In the genomic region with DNA sequence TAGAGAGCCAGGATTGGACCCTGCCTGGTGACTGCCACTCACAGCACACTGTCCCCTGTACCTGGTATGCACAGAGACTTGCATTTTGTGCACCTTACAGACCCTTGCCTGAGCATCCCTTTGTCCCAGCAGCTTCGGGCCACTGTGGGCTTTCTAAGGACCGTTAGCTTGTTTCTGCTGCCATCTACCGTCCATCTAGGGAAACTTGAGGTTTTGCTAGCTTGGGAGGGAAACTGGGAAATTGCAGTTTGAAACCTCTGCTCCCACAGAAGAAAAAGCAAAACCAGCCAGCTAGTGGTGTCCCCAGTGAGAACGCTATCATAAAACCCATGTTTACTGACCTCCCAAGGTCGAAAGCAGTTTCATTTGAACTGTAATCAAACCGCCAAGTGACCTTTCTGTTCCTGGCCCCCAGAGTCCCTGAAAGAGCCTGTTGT, we compare ENCODE assay signal across 8 mouse cellular contexts.
DNase-seq lines count a peak whose midpoint lies in the region; ATAC-seq lines count a peak whose summit lies in the region.

No protein-coding gene starts in this region.

- H3K9ac ChIP-seq in embryonic facial prominence, embryonic 13.5 days = no peak overlapping the region
- no peak overlapping the region for H3K9ac ChIP-seq in lung, embryonic 16.5 days (ENCODE audit: low read length)

- peak; percentile 68 for DNase-seq in ES-CJ7 (ENCODE audit: low read depth, low spot score)
- peak; percentile 47 to 61 for DNase-seq in adrenal gland, postnatal 36 days
- peak; percentile 29 for DNase-seq in large intestine, adult 2 months (ENCODE audit: low read depth, low spot score)
- peak; percentile 93 for DNase-seq in retina, embryonic 14.5 days (ENCODE audit: low spot score)

- no peak overlapping the region for H3K4me2 ChIP-seq in embryonic facial prominence, embryonic 13.5 days
- no peak overlapping the region for H3K4me2 ChIP-seq in lung, embryonic 16.5 days (ENCODE audit: low read depth, low read length)

- peak; percentile 54; the same call in 1 of the 2 replicates for ATAC-seq in embryonic facial prominence, embryonic 13.5 days (ENCODE audit: insufficient number of reproducible peaks, insufficient read depth, low FRiP score, low TSS enrichment, low read depth)
- peak; percentile 53 to 73; a peak in 3 of 4 replicates for ATAC-seq in hematopoietic stem cell, adult 5-6 weeks (replicated peaks in 1 of 2; ENCODE audit: insufficient read depth in 1 of 2, low FRiP score in 2 of 2, low TSS enrichment in 1 of 2, low read depth in 1 of 2, poor library complexity in 2 of 2, severe bottlenecking in 2 of 2)
- ATAC-seq in lung, embryonic 16.5 days (ENCODE audit: low read depth) = peak; percentile 38; the same call in 1 of the 2 replicates
- ATAC-seq in monocyte, adult 5-6 weeks (replicated peaks; ENCODE audit: insufficient number of reproducible peaks, low FRiP score, low TSS enrichment, poor library complexity, severe bottlenecking) = no peak

- no peaks in the 10 kb centered on the region for H3K27me3 ChIP-seq in embryonic facial prominence, embryonic 13.5 days
- no peaks in the 10 kb centered on the region for H3K27me3 ChIP-seq in lung, embryonic 16.5 days (ENCODE audit: control insufficient read depth, insufficient read depth, low read depth, low read length)

- peaks cover 4% of the 10 kb centered on the region; the same call in 1 of the 2 replicates for H3K4me1 ChIP-seq in embryonic facial prominence, embryonic 13.5 days
- H3K4me1 ChIP-seq in lung, embryonic 16.5 days (replicated peaks; ENCODE audit: control insufficient read depth, insufficient read depth, low read length) = no peaks in the 10 kb centered on the region

- H3K27ac ChIP-seq in embryonic facial prominence, embryonic 13.5 days = no peak overlapping the region
- no peak overlapping the region for H3K27ac ChIP-seq in lung, embryonic 16.5 days (ENCODE audit: low read length)

- WGBS in embryonic facial prominence, embryonic 13.5 days = 8% methylated on average over 6 of the region's 6 CpGs
- WGBS in large intestine, adult 2 months = 9% methylated on average over 6 of the region's 6 CpGs
- WGBS in lung, embryonic 16.5 days = 12% methylated on average over 6 of the region's 6 CpGs

- no peak overlapping the region for H3K4me3 ChIP-seq in embryonic facial prominence, embryonic 13.5 days
- no peak overlapping the region for H3K4me3 ChIP-seq in lung, embryonic 16.5 days (ENCODE audit: low read length)

- H3K9me3 ChIP-seq in embryonic facial prominence, embryonic 13.5 days = no peaks in the 10 kb centered on the region
- H3K9me3 ChIP-seq in lung, embryonic 16.5 days (ENCODE audit: control insufficient read depth, low read length) = no peaks in the 10 kb centered on the region

- peaks cover 15% of the 10 kb centered on the region; the same call in 1 of the 2 replicates for H3K36me3 ChIP-seq in embryonic facial prominence, embryonic 13.5 days
- H3K36me3 ChIP-seq in lung, embryonic 16.5 days (ENCODE audit: control insufficient read depth, insufficient read depth, low read length) = no peaks in the 10 kb centered on the region; the same call in 1 of the 2 replicates

Comparison
In these comparisons a context has a peak if more than half of its experiments do, and no peak if none do; other contexts are left out.
1. DNase-seq: peak in every context shown above with its lines; median percentile 93 in retina, embryonic 14.5 days; 68 in ES-CJ7; 54 in adrenal gland, postnatal 36 days; 29 in large intestine, adult 2 months.